Mouse (Mus musculus): Measurements from ENCODE around the gene Ppp1r3c. TPM values are rescaled to one million over a fixed set of nuclear protein-coding genes. Genes with fewer than 3 reads are reported as not detected.

Ppp1r3c gene
- polyA plus RNA-seq, 1 experiment = 2.8 TPM

GRCm38 (mm10) chr19:36713092-36713491, 23.4 kb downstream of the Ppp1r3c start:
- Histone ChIP-seq H3K4me3 (ENCODE audit: control insufficient read depth, insufficient read depth, low read length) (no peak overlapping the region), H3K4me1 (replicated peaks; ENCODE audit: control insufficient read depth, insufficient read depth, low read length) (no peaks in the 10 kb centered on the region), H3K27ac (ENCODE audit: control insufficient read depth, insufficient read depth, low read length) (no peak overlapping the region), H3K27me3 (ENCODE audit: control insufficient read depth, insufficient read depth, low read length) (no peaks in the 10 kb centered on the region), H3K36me3 (ENCODE audit: control insufficient read depth, insufficient read depth, low read length) (no peaks in the 10 kb centered on the region)
- DNase-seq = no peak
- no peak for TF ChIP-seq POLR2A (IDR thresholded peaks at IDR 0.05; ENCODE audit: control insufficient read depth, extremely low read depth, insufficient read depth, low read length, poor library complexity)
- TF ChIP-seq CTCF (IDR thresholded peaks at IDR 0.05; ENCODE audit: borderline replicate concordance, control insufficient read depth, extremely low read depth, insufficient read depth, low read length, poor library complexity) = no peak
- WGBS = 87% methylated on average over 13 of the region's 13 CpGs

GRCm38 (mm10) chr19:36706195-36706594, 30.3 kb downstream of the Ppp1r3c start:
- H3K27ac ChIP-seq (ENCODE audit: control insufficient read depth, insufficient read depth, low read length) = no peak overlapping the region

GRCm38 (mm10) chr19:36705286-36706146, 30.9 kb downstream of the Ppp1r3c start:
- no peak overlapping the region for H3K27ac ChIP-seq (ENCODE audit: control insufficient read depth, insufficient read depth, low read length)
- H3K4me1 ChIP-seq (replicated peaks; ENCODE audit: control insufficient read depth, insufficient read depth, low read length) = no peaks in the 10 kb centered on the region
- DNase-seq = no peak
- no peaks in the 10 kb centered on the region for H3K36me3 ChIP-seq (ENCODE audit: control insufficient read depth, insufficient read depth, low read length)
- 72% methylated on average over 17 of the region's 17 CpGs for WGBS
- no peak for TF ChIP-seq POLR2A (IDR thresholded peaks at IDR 0.05; ENCODE audit: control insufficient read depth, extremely low read depth, insufficient read depth, low read length, poor library complexity)
- TF ChIP-seq CTCF (IDR thresholded peaks at IDR 0.05; ENCODE audit: borderline replicate concordance, control insufficient read depth, extremely low read depth, insufficient read depth, low read length, poor library complexity) = no peak
- no peaks in the 10 kb centered on the region for H3K27me3 ChIP-seq (ENCODE audit: control insufficient read depth, insufficient read depth, low read length)
- H3K4me3 ChIP-seq (ENCODE audit: control insufficient read depth, insufficient read depth, low read length) = no peak overlapping the region

More at GRCm38 (mm10) chr19:36706195-36706594, 30.3 kb downstream of the Ppp1r3c start:
- DNase-seq = no peak
- Histone ChIP-seq H3K27me3 (ENCODE audit: control insufficient read depth, insufficient read depth, low read length) (no peaks in the 10 kb centered on the region), H3K36me3 (ENCODE audit: control insufficient read depth, insufficient read depth, low read length) (no peaks in the 10 kb centered on the region), H3K4me3 (ENCODE audit: control insufficient read depth, insufficient read depth, low read length) (no peak overlapping the region), H3K4me1 (replicated peaks; ENCODE audit: control insufficient read depth, insufficient read depth, low read length) (no peaks in the 10 kb centered on the region)
- TF ChIP-seq CTCF (IDR thresholded peaks at IDR 0.05; ENCODE audit: borderline replicate concordance, control insufficient read depth, extremely low read depth, insufficient read depth, low read length, poor library complexity) (no peak), POLR2A (IDR thresholded peaks at IDR 0.05; ENCODE audit: control insufficient read depth, extremely low read depth, insufficient read depth, low read length, poor library complexity) (no peak)
- WGBS = 92% methylated on average over 6 of the region's 6 CpGs

- Histone ChIP-seq H3K27ac (ENCODE audit: control insufficient read depth, insufficient read depth, low read length) (no peak overlapping the region), H3K36me3 (ENCODE audit: control insufficient read depth, insufficient read depth, low read length) (no peaks in the 10 kb centered on the region), H3K4me3 (ENCODE audit: control insufficient read depth, insufficient read depth, low read length) (no peak overlapping the region), H3K27me3 (ENCODE audit: control insufficient read depth, insufficient read depth, low read length) (no peaks in the 10 kb centered on the region), H3K4me1 (replicated peaks; ENCODE audit: control insufficient read depth, insufficient read depth, low read length) (no peaks in the 10 kb centered on the region)
- 83% methylated on average over 7 of the region's 7 CpGs for WGBS
- no peak for DNase-seq
- TF ChIP-seq CTCF (IDR thresholded peaks at IDR 0.05; ENCODE audit: borderline replicate concordance, control insufficient read depth, extremely low read depth, insufficient read depth, low read length, poor library complexity) (no peak), POLR2A (IDR thresholded peaks at IDR 0.05; ENCODE audit: control insufficient read depth, extremely low read depth, insufficient read depth, low read length, poor library complexity) (no peak)
Measured at GRCm38 (mm10) chr19:36704763-36705162, 31.7 kb downstream of the Ppp1r3c start.

GRCm38 (mm10) chr19:36701809-36702622, 34.4 kb downstream of the Ppp1r3c start:
- H3K27ac ChIP-seq (ENCODE audit: control insufficient read depth, insufficient read depth, low read length) = no peak overlapping the region
- H3K4me1 ChIP-seq (replicated peaks; ENCODE audit: control insufficient read depth, insufficient read depth, low read length) = no peaks in the 10 kb centered on the region
- TF ChIP-seq CTCF (IDR thresholded peaks at IDR 0.05; ENCODE audit: borderline replicate concordance, control insufficient read depth, extremely low read depth, insufficient read depth, low read length, poor library complexity) = no peak
- no peak for TF ChIP-seq POLR2A (IDR thresholded peaks at IDR 0.05; ENCODE audit: control insufficient read depth, extremely low read depth, insufficient read depth, low read length, poor library complexity)
- H3K27me3 ChIP-seq (ENCODE audit: control insufficient read depth, insufficient read depth, low read length) = no peaks in the 10 kb centered on the region
- no peak overlapping the region for H3K4me3 ChIP-seq (ENCODE audit: control insufficient read depth, insufficient read depth, low read length)
- WGBS = 59% methylated on average over 9 of the region's 9 CpGs
- no peak for DNase-seq
- no peaks in the 10 kb centered on the region for H3K36me3 ChIP-seq (ENCODE audit: control insufficient read depth, insufficient read depth, low read length)

GRCm38 (mm10) chr19:36701366-36701765, 35.1 kb downstream of the Ppp1r3c start:
- Histone ChIP-seq H3K4me1 (replicated peaks; ENCODE audit: control insufficient read depth, insufficient read depth, low read length) (no peaks in the 10 kb centered on the region), H3K27me3 (ENCODE audit: control insufficient read depth, insufficient read depth, low read length) (no peaks in the 10 kb centered on the region), H3K4me3 (ENCODE audit: control insufficient read depth, insufficient read depth, low read length) (no peak overlapping the region), H3K27ac (ENCODE audit: control insufficient read depth, insufficient read depth, low read length) (no peak overlapping the region), H3K36me3 (ENCODE audit: control insufficient read depth, insufficient read depth, low read length) (no peaks in the 10 kb centered on the region)
- no peak for DNase-seq
- WGBS = 85% methylated on average over 3 of the region's 3 CpGs
- TF ChIP-seq CTCF (IDR thresholded peaks at IDR 0.05; ENCODE audit: borderline replicate concordance, control insufficient read depth, extremely low read depth, insufficient read depth, low read length, poor library complexity) = no peak
- TF ChIP-seq POLR2A (IDR thresholded peaks at IDR 0.05; ENCODE audit: control insufficient read depth, extremely low read depth, insufficient read depth, low read length, poor library complexity) = no peak

Measured in thymus, adult 2 months (tissue).